Mouse (Mus musculus): ENCODE data around the gene Abcg5. TPM values are rescaled to one million over a fixed set of nuclear protein-coding genes. Genes with fewer than 3 reads are reported as not detected.

The Abcg5 gene
- not detected in 2 replicates for total RNA-seq (2014; fragmentation: Nextera tagmentation)
- not detected in 2 replicates for total RNA-seq (2017)

DNA sequence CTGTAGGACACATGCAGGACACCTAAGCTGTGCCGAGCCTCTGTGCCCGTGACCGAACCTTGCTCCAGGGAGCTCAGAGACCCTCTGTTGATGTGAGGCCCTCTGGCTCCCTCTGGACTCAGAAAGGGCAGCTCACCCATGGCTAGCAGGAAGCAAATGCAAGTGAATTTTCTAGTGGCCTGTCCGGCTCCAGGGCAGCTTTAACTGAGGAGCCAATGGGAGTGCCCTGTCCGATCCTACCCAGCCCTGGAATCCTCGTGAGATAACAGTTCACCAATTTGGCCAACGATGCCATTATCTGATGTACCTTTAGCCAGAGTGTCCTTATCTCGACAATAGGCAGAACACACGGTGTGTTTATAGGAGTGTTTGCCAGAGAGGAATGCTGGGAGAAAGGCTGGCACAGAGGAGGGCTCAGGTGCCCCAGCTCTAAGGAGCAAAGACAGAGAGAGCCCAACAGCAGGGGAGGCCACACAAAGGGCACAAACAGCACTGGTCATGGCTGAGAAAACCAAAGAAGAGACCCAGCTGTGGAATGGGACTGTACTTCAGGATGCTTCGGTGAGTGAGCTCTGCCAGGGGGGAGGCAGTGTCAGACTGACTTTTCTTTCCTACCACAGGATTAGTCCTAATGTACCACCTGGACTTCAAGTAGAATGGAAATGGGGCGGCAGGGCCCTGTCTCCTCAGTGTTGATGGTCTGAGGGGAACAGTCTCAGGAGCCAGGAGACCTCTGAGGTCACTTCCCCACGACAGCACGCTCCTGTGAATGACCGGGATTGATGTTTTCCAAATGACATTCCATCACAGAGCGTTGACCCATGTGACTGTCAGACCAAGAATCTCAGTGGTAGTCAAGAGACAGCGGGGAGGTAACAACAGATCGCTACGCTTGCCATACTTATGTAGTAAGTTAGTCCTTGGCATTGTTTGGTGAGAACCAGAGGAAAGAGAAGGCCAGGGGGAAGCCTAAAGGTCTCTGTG, at the start of gene Abcg5:
TSS of gene Abcg5 (minus strand) at position 278 of the 984 bp plus-strand sequence.
- ATAC-seq (replicated peaks; ENCODE audit: poor library complexity, severe bottlenecking): no peak

DNA sequence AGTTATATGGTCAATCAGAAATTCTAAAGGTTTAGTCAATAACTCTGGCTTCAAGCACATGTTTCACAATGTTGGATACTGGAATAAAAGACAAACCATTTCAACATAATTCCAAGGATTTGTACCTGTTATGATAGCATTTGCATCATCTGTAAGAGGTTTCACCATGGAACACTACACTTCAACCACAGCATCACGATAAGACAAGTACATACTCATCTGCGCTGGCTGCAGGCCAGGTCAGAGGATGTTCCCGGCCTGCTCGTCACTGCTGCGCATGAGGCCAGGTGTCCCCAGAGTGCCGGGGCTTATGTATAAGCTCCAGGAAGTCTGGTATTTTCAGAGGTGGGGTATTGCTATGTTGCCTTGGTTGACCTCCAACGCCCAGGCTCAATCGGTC, 49.8 kb upstream of the Abcg5 start:
- no peak for ATAC-seq (replicated peaks; ENCODE audit: poor library complexity, severe bottlenecking)

DNA sequence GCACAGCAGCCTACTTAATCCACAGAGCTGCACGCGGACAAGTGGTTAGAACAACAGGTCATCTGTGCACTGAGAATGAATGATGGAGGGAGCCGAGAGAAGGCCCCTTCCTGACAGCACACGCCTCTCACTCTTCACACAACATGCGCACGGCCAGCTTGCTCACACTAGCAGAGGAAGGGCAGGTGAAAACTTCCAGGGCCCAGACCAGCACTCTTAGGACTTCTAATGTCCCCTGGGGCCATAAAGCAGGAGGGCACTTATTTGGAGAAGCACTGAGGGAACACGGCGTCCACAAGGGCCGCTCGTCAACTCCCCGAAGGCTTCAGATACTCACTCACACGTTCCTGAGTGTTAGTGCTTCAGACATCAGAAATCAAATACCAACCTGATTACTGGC, 48.5 kb upstream of the Abcg5 start:
- no peak for ATAC-seq (replicated peaks; ENCODE audit: poor library complexity, severe bottlenecking)

DNA sequence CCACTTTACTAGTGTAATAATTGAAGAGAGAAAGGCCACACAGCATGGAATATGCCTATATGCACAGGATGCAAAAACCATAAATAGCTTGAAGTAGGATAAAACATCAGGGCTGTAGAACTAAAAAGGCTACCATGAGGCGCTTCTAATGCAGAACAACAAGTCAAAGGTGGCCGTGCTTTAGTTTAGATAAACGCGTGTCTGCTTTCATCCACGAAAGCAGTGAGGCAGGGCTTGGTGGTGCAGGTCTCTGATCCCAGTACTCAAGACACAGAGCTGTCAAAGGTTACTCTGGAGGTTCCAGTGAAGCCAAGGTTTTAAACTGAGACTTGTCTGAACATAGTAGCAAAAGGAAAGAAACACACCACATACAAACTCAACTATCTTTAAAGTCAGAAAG, 46.3 kb upstream of the Abcg5 start:
- no peak for ATAC-seq (replicated peaks; ENCODE audit: poor library complexity, severe bottlenecking)

DNA sequence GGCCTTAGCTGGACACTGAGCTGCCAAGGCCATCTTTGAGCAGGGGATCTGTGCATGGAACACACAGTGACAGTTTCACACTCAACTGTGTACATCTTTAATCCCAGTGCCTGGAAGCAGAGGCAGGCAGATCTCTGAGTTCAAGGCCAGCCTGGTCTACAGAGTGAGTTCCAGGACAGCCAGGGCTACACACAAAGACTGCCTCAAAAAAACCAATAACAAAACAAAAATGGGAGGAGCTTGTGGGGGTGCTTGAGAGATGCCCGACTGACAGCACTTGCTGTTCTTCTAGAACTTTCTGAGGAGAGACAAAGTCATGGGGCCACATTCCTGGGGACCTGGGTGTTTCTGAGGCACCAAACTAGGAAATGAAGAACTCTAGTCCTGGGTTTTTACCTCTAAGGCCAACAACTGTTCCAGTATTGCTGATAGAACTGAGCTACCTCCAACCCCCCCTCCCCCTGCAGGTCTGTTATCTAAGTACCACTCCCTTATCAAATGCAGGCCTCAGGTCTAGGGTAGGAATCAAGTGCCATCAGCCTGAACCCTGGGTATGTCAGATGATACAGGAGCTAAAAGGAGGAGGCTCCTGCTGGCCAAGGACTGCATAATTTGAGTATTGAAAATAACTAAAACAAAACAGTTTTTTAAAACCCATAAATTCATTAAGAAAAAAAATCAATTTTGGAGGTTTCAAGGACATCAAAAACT, 45.5 kb upstream of the Abcg5 start:
- ATAC-seq (replicated peaks; ENCODE audit: poor library complexity, severe bottlenecking): no peak

DNA sequence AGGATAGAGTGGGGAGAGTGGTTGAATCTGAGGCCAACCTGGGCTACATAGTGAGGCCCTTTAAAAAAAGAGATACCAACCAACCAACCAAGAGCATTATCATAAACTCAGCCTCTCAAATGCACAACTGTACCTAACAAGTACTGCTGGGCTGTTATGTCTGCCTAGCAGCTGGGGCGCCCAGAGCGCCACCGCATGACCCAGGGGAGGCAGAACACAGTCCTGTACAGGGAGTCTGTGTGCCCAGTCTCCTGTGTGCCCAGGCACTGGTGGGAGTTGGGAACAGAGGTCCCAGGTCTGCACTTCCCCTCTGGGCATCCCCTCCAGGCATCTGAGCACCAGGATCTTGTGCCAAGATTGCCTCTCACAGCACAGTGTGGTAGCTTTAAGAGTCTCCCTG, 42.4 kb upstream of the Abcg5 start:
- ATAC-seq (replicated peaks; ENCODE audit: poor library complexity, severe bottlenecking): no peak

DNA sequence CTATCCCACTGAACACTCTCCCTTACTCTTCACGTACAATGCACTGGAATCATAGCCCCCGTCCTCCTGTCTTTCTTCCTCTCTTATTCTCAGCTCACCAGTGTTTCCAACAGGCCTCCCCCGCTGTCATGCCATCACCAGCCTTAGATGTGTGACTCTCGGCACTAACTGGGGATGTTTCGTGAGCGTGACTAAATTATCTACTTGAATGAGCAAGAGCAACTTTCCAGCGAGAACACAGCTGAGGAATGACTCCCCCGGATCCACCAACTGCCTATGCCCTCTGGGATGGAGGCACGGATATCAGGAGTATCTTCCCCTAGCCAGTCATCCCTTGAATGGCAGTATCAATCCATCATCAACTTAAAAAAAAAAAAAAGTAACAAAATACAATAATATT, 41.2 kb upstream of the Abcg5 start:
- no peak for ATAC-seq (replicated peaks; ENCODE audit: poor library complexity, severe bottlenecking)

DNA sequence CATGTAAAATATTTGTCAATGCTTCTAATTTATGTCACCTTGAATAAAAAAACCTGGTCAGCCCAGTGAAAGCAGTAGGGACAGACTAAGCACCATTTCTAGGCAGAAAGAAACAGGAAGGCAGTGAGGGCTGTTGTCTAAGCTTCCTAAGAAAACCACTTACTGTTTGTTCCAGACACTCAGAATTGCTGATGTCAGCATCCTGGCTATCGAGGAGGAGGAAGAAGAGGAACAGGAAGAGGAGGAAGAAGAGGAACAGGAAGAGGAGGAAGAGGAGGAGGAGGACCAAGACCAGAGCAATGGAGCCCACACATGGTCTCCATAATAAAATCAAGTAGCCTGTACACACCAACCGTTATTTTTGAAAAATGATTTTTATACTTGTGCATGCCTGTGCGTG, 36.3 kb upstream of the Abcg5 start:
- ATAC-seq (replicated peaks; ENCODE audit: poor library complexity, severe bottlenecking): peak; percentile 40

DNA sequence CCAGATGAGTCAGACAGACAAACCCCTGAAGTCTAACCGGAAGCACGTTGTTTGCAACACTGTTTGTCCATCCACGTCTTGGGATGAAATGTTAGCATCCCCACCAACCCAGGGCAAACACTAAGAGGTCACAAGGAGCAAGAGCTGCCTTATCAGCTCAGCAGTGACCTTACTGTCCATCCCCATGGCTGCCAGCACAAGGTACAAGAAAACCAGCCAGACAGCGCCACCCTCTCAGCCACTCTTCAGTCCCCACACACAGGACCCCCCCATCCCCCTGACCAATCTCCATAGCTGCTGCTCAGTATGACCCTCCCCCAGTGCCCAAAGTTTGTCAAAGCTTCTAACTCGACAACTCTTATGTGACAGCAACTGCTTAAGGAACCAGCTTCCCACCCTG, 34.6 kb upstream of the Abcg5 start:
- ATAC-seq (replicated peaks; ENCODE audit: poor library complexity, severe bottlenecking): no peak

DNA sequence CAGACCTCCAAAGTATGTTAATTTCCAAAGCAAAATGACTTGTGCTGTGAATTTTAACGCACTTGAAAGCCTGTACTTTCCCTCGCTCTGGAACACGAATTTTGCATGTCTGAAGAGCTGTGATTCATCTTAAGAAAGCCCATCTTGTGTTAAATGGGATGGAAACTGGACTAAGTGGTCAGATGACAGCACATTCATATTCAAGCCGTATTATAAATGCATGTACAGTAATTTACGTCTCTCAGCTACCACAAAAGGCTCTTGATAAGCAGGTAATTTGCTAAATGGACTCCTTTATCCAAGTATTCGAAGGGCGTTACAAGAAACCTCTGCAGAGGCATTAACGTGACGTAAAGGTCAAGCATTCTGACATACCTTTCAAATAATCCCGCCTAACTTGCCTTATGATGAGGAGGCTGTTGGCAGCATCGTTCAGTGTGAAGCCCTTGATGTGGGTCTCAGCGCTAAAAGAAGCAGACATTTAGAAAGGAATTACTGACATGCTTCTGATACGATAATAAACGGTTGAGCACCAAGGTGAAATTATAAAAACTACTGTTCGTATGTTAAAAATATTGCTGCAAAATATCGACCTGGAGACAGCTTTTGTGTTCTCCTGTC, 33.6 kb upstream of the Abcg5 start:
- no peak for ATAC-seq (replicated peaks; ENCODE audit: poor library complexity, severe bottlenecking)

DNA sequence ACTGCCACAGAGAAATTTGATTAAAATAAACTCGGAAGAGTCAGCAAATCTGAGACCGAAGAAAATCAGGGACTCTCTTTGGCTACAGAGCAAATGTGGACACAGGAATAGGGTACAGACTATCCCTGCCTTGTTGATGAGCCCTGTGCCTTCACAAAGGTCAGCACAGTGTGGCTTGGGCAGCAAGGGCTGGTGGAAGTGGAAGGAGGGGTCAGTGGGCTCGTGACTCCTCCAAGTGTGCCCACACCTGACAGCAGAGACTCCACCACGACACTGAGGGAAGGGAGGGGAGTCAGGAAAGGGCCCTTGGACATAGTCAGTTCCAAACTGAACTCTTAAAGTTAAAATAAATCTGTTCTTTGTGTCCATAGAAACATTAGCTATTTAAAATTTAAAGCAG, 32.1 kb upstream of the Abcg5 start:
- no peak for ATAC-seq (replicated peaks; ENCODE audit: poor library complexity, severe bottlenecking)

DNA sequence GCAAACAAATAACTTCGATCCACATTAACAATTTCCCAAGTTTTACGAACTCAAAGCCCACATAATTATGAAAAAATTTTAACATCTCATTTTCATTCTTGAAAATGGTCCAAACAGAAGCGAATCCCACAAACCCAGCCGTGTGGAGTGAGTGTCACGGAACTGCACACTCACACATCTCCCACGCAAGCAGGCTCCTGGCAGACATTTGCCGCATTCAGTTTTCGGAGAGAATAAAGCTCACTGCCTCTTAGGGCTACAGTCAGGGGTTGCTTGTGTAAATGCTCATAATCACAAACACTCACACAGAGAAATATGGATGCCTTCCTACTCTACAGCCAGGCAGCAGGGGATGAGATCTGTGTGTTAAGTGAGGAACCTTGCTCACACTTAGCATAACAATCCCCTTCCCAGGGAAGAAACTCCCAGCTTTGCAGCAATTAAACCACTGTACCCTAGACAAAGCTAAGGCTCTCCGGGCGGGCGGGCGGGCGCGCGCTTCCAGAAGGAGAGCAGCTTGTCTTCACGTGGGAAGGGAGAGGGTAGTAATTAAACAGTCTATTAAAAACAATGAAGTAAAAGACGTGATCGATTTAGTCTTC, 30.9 kb upstream of the Abcg5 start:
- ATAC-seq (replicated peaks; ENCODE audit: poor library complexity, severe bottlenecking): no peak

DNA sequence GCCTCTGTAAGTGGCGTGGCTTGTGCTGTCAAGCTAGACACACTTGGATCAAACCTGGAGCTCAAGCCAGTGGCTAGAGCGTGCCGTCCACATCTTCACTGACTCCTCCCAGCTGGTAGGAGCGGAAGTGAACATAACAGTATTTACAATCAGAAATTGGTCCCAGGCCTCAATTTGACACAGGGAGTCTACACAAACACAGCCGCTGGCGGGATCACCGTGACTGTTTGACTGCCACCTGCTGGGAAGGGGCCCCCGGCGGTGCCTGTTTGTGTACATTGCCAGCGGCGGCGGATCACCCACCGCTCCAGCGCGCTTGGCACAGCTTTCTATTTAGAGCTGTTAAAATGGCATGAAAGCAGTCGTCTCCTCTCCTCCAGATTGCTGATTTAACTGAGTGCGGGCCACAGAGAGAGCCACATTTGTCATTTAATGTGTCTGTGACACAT, 26.6 kb upstream of the Abcg5 start:
- ATAC-seq (replicated peaks; ENCODE audit: poor library complexity, severe bottlenecking): no peak

DNA sequence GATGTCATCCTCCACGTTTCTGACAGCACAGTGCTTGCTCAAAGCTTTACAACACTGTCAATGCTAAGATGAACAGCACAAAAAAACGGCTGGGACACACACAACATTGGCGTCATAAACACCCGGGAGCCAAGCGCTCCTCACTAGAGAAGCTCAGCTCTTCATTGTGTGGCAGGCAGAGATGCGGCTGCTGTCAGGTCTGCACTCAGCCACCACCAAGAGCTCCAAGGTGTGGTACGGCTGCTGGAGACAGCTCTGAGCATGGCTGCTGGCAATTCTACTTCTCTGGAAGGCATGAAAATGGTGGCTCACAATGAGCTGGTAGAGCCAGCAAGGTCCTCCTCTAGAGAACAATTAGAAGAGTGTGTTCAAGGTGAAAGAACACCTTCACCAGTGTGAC, 26.0 kb upstream of the Abcg5 start:
- no peak for ATAC-seq (replicated peaks; ENCODE audit: poor library complexity, severe bottlenecking)

DNA sequence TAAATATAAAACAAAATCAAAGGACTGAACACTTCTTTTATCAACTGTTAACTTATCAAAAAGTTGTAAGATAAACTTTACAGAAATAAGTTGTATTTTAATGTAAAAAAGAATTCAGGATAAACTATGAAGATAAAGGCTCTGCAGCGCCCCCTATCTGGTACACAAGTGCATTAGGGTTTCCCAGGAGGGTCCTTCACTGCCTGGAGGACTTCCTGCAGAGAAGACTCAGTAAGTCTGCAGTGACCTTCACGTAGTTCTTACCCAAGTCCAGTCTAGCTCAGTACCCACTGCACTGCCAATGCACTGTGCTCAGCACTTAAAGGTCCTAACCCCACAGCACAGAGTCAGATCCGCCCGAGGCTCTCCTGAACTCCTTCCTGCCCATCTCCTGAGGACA, 24.6 kb upstream of the Abcg5 start:
- no peak for ATAC-seq (replicated peaks; ENCODE audit: poor library complexity, severe bottlenecking)

DNA sequence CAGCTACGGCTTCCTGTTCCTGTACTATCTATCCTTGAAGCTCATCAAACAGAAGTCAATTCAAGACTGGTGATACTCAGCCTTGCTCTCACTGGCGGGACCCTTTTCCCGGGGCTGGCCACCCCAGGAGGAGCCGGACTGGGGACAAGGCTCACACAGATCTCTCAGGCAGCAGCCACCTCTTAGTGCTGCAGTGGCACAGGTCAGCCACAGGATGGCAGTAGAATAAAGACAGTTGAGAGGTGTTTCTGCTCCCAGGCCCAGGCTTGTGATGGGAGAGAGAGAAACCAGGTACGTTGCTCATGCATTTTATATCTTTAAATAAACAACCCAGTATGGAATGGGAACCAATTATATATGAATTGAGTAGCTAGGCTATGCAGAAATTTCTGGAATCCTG, 15.9 kb upstream of the Abcg5 start:
- ATAC-seq (replicated peaks; ENCODE audit: poor library complexity, severe bottlenecking): peak; percentile 78

DNA sequence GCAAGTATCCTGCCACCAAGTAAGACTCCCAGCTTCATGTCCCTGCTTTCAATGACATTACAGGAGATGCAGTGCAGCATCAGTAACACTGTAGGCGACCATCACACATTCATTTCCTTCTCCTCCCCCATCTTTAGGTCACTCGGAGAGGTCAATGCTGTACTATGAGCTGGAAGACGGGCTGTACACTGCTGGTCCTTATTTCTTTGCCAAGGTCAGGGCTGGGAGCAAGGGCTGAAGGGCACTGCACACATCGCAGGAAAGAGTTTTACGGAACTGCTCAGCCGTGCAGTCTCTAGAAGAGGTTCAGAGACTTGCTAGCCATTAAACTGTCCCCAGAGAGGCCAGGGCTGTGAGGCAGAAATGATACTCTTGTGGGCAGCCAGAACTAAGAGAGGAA, 13.7 kb upstream of the Abcg5 start:
- ATAC-seq (replicated peaks; ENCODE audit: poor library complexity, severe bottlenecking): no peak

DNA sequence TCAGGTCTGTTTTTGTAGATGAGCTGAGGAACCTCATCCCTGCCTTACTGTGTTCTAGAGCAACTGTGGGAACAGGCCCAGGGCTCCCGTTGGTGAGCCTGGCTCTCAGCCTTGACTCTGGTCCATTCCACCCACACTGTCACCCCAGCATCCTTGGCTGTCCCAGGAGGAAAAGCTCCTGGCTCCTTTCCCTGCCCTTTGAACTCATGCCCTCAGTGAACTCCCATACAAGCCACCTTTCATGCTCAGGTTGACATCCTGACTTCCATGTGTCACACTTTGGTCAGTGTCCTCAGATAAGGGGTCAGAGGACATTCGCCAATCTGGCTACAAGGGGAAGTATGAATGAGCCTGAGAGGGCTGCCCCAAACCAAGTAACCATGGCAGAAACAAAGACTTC, 10.9 kb upstream of the Abcg5 start:
- no peak for ATAC-seq (replicated peaks; ENCODE audit: poor library complexity, severe bottlenecking)

DNA sequence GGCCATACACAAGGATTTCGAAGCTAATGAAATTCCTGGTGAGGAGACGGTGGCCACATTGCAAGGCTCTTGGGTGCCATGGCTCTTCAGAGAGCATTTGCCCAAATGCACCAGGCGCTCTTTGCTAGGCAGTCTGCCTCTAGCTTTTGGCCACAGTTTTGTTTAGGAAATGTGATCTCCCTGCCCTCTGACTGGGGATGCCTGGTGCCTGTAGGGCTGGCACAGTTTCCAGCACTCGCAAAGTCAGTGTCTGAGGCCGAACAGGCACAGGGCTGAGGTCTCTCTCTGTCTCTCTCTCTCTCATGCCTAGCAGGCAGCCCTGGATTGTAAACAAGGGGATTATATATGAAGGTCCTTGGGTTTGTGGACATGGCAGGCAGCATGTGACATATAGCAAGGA, 7.3 kb upstream of the Abcg5 start:
- no peak for ATAC-seq (replicated peaks; ENCODE audit: poor library complexity, severe bottlenecking)

DNA sequence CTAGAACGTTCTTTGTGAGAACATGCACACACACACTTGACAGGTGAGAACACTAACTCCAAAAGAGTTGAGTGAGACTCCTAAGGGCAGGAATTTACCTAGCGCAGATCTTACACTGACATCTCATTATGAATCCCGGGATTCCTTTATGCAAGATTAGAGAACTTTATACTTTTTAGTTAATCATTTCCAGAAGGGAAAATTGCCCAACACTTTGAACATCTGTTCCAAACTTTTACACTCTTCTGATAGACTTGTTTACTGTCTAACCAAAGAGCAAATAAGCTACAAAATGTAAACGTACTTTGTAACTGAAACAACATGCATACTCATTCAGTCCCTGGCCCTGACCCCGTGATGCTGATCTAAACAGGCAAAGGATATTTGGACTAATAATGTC, 6.5 kb upstream of the Abcg5 start:
- ATAC-seq (replicated peaks; ENCODE audit: poor library complexity, severe bottlenecking): no peak

DNA sequence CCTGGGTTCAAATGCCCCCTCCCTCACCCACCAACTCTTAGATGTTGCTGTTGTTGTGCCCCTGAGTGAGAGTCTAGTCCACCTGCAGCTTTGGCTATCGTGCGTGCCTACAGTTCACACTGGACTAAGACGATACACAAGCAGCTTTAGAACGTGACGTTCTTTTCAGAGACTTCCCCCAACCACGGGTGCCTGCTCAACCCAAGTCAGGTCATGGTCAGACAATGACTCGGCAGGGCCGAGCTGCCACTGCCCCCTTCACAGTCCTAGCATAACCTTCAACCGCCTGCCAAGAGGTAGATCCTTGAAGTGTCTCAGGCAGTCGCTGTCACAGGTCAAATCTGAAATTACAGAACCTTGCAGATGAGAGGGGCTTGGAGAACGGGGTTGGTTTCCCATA, 6.0 kb upstream of the Abcg5 start:
- no peak for ATAC-seq (replicated peaks; ENCODE audit: poor library complexity, severe bottlenecking)

Data from granulocyte monocyte progenitor cell, adult 5-6 weeks (primary cell).